Mouse (Mus musculus) MEL (cell line): ENCODE data around the gene Mcm6.
A peak's percentile ranks its signal among the peaks of the same experiment; 100 is the strongest.

Experiments used
- CHD2 ChIP-seq: IDR thresholded peaks from 2 replicates; pipeline ENCODE4 v1.6.1; 2011; ENCODE audit warnings: low read length, improper control_type of control experiment
- CTCF ChIP-seq, 3 experiments: IDR thresholded peaks in 2 of 3; conservative IDR thresholded peaks in 1 of 3; 2 replicates each; pipeline ENCODE4 v1.5.1; 2011 to 2012; ENCODE audit warnings: low read length in 3 of 3, low read depth in 2 of 3, mild to moderate bottlenecking in 2 of 3, improper control_type of control experiment in 1 of 3, inconsistent platforms in 1 of 3, mixed read lengths in 1 of 3, moderate library complexity in 1 of 3; ENCODE audit not compliant: control insufficient read depth in 1 of 3, insufficient read depth in 1 of 3, poor library complexity in 1 of 3, severe bottlenecking in 1 of 3
- E2F4 ChIP-seq: IDR thresholded peaks from 2 replicates; pipeline ENCODE4 v1.6.1; 2011; ENCODE audit warnings: low read depth, low read length, improper control_type of control experiment, borderline replicate concordance
- GATA1 ChIP-seq: IDR thresholded peaks from 2 replicates; pipeline ENCODE4 v1.6.1; 2011; ENCODE audit warnings: low read depth, low read length, improper control_type of control experiment
- MAFK ChIP-seq: IDR thresholded peaks from 2 replicates; pipeline ENCODE4 v1.6.1; 2011; ENCODE audit warnings: low read depth, mild to moderate bottlenecking, low read length, improper control_type of control experiment, borderline replicate concordance
- MEF2A ChIP-seq: IDR thresholded peaks from 2 replicates; pipeline ENCODE4 v1.6.1; 2014; ENCODE audit warnings: low read depth, mild to moderate bottlenecking, inconsistent platforms, low read length, improper control_type of control experiment; ENCODE audit not compliant: poor library complexity, insufficient replicate concordance, severe bottlenecking; ENCODE audit errors: extremely low read depth
- POLR2A ChIP-seq, 2 experiments: IDR thresholded peaks; 2 replicates each; pipeline ENCODE4 v1.6.1; 2011 to 2012; ENCODE audit warnings: low read length in 2 of 2, mild to moderate bottlenecking in 2 of 2, control low read depth in 1 of 2, improper control_type of control experiment in 1 of 2, low read depth in 1 of 2, moderate library complexity in 1 of 2; ENCODE audit not compliant: control insufficient read depth in 1 of 2, insufficient read depth in 1 of 2, poor library complexity in 1 of 2
- SIN3A ChIP-seq: IDR thresholded peaks from 2 replicates; pipeline ENCODE4 v1.6.1; 2012; ENCODE audit warnings: low read length, improper control_type of control experiment, inconsistent platforms
- SMC3 ChIP-seq: IDR thresholded peaks from 2 replicates; pipeline ENCODE4 v1.6.1; 2011; ENCODE audit warnings: low read depth, low read length, improper control_type of control experiment
- TAL1 ChIP-seq: IDR thresholded peaks from 2 replicates; pipeline ENCODE4 v1.6.1; 2012; ENCODE audit warnings: mild to moderate bottlenecking, inconsistent platforms, low read length, moderate library complexity, mixed read lengths
- TCF12 ChIP-seq: IDR thresholded peaks from 2 replicates; pipeline ENCODE4 v1.6.1; 2014; ENCODE audit warnings: low read depth, mild to moderate bottlenecking, inconsistent platforms, low read length, improper control_type of control experiment, moderate library complexity
- USF2 ChIP-seq, 2 experiments: IDR thresholded peaks; 2 replicates each; pipeline ENCODE4 v1.6.1; 2011 to 2012; ENCODE audit warnings: improper control_type of control experiment in 2 of 2, low read length in 2 of 2, borderline replicate concordance in 1 of 2, inconsistent platforms in 1 of 2, low read depth in 1 of 2, mild to moderate bottlenecking in 1 of 2; ENCODE audit not compliant: insufficient read depth in 1 of 2
- ZKSCAN1 ChIP-seq: IDR thresholded peaks from 2 replicates; pipeline ENCODE4 v1.6.1; 2012; ENCODE audit warnings: low read depth, mild to moderate bottlenecking, inconsistent platforms, low read length, improper control_type of control experiment, moderate library complexity

- TF ChIP-seq CTCF (IDR thresholded peaks at IDR 0.05 in 2 of 3, conservative IDR thresholded peaks at IDR 0.05 in 1 of 3; ENCODE audit: control insufficient read depth in 1 of 3, insufficient read depth in 1 of 3, low read depth in 2 of 3, low read length in 3 of 3, poor library complexity in 1 of 3, severe bottlenecking in 1 of 3) (no peak), MAFK (no peak), CHD2 (no peak), SIN3A (peak; percentile 62; the same call in 1 of the 2 replicates), TAL1 (peak; percentile 77), POLR2A (IDR thresholded peaks at IDR 0.05; ENCODE audit: control insufficient read depth in 1 of 2, insufficient read depth in 1 of 2, low read depth in 1 of 2, low read length in 2 of 2, poor library complexity in 1 of 2) (no peak), E2F4 (no peak), ZKSCAN1 (no peak), MEF2A (no peak), TCF12 (peak; percentile 92), SMC3 (no peak), USF2 (IDR thresholded peaks at IDR 0.05; ENCODE audit: borderline replicate concordance in 1 of 2, insufficient read depth in 1 of 2, low read depth in 1 of 2, low read length in 2 of 2) (no peak), GATA1 (peak; percentile 91)
These were observed 6.4 kb downstream of the Mcm6 start for GRCm38 (mm10) chr1:128353092-128353491.
